Mouse (Mus musculus) liver (tissue): Measurements from ENCODE around the gene Faf1.
"Not testable (repeated sequence)": the region's sequence is repeated elsewhere in the genome, so short reads cannot be mapped to it uniquely, and the experiment has no call there.

Experiments used
- DNase-seq: peaks from one replicate; pipeline ENCODE4 v3.0.0-alpha.2; 2020; ENCODE audit warnings: mixed read lengths

Gene Faf1

DNA sequence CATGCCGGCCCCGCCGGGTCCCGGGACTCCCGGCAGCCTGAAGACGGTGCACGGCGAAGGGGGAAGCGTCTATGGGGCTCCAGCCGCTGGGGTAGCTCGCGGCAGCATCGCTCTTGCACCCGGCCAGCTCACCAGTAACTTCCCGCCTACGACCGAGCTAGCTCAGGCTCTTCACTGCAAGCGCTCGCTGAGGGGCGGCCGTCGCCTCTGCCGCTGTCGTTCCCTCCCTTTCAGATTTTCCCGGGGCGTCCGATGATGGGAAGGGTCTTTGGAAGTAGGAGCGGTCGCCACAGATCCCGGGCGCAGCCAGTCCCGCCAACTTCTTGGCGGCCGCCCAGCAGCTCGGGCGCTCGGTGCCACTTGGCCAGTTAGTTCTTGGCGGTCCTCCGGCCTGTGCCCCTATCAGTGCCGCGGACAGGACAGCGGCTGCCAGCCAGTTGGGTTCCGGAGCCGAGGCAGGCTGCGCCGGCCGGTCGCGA is 10.4 kb upstream of the Faf1 start:
- DNase-seq: peak; percentile 65

- peak; percentile 92 for DNase-seq
Observed at GRCm38 (mm10) chr4:109666461-109667269, 9.7 kb upstream of the Faf1 start, which contains the start of gene Cdkn2c. TSS of gene Cdkn2c (minus strand) at chr4:109667189.

GRCm38 (mm10) chr4:109667518-109667917 is 8.9 kb upstream of the Faf1 start:
- DNase-seq: no peak

DNA sequence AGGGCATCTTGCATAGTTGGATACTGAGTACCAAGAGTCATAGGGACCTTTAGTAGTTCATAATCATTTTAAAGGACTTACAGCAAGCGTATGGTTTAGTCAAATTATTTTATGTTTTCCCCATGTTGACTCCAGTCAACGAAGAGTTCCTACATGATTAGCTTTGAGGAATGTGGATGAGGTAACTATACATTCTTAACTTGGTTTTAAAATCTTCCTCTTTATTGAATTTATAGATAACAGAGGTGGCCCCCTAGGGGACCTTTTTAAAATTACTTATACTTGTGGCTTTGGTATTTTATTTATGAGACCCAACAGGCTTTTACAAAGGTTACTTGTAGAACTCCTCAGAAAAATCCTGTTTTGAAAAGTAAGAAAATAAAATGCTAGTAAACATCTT is 6.2 kb upstream of the Faf1 start:
- DNase-seq: no peak

DNA sequence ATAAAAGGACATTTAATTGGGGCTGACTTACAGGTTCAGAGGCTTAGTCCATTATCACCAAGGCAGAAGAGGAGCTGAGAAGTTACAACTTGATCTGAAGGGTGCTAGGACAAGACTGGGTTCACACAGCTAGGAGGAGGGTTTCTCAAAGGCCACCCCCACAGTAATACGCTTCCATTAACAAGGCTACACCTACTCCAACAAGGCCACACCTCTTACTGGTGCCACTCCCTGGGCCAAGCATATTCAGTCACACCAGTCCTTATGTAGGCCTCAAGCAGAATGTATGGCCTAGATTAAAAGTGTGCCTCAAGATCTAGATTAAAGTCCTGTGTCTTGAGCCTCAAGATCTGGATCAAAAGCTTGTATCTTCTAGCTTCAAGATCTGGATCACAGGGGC is 4.4 kb upstream of the Faf1 start:
- DNase-seq: peak; percentile 23

- no peak for DNase-seq
Observed at GRCm38 (mm10) chr4:109674097-109674496, 2.3 kb upstream of the Faf1 start.

DNA sequence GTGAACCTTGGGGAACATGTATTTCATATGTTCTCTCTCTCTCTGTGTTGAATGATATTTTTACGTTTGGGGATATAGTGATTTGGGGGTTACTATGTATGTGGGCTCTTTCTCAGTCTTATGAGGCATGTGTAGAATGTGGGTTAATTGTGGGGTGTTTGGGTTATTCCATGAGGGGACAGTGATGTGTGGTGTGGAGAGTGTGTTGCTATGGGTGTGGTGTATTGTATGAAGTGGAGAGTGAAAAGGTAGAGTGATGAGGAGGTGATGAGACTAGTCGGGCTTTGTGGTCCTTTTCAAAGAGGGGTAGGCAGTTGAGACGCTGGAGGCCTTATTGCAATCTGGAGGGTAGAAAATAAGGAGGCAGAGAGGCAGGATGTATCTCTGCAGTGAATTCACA is 833 bp downstream of the Faf1 start:
- DNase-seq: no peak

GRCm38 (mm10) chr4:109683561-109683960 is 7.2 kb downstream of the Faf1 start:
- DNase-seq: no peak

DNA sequence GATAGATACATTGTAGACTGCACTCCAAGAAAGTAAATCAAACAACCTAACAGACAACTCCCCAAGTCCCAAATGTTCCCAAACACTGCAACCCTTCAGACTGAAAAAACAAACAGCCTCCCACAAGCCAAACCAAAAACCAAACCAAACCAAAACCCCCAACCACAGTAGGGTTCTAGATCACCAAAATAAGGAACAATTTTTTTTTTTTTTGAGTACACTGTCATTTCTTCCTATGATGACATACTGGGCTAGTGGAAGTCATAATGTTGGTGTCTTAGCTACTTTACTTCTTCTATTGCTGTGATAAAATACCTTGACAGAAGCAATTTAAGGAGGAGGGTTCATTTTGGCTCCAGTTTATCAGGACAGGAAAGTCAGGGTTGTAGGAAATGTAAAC is 16.3 kb downstream of the Faf1 start:
- DNase-seq: no peak

GRCm38 (mm10) chr4:109700727-109701126 is 24.3 kb downstream of the Faf1 start:
- not testable (repeated sequence) for DNase-seq

GRCm38 (mm10) chr4:109703568-109703967 is 27.2 kb downstream of the Faf1 start:
- no peak for DNase-seq

DNA sequence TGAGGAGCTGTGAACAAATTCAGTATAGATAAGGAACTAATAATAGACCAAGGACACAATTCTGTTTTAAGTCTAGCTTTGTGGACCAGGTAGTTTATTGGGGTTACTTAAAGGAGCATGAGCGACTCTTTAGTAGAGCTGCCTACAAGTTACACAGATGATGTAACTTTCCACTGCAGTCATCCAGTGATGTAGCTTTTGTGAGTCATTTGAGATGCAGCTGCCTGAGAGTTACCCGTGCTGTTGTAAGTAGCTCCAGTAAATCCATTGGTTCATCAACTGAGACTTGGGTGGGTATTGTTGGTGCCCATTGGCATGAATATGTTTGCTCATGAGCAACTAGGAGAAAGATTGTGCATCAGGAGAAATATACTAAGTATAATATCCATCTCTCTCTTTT is 29.0 kb downstream of the Faf1 start:
- no peak for DNase-seq

DNA sequence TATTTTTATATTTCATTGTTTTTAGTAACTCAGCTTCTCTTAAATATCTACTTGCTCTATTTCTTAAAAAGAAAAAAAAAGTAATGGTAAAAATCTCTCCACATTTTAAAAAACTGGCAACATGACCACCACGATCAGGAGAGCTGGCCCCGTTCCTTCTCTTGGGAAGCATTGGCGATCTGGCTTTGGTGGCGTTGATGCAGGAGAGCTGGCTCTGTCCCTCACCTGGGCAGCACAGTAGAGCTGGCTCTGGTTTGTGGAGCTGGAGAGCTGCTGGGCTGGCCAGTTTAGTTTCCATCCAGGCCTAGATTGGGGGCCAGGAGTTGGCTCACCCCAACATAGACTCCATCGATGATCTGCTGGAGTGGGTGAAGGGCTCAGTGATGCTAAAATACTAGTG is 42.9 kb downstream of the Faf1 start:
- DNase-seq: no peak

GRCm38 (mm10) chr4:109729281-109729680 is 52.9 kb downstream of the Faf1 start:
- peak; percentile 17 for DNase-seq

DNA sequence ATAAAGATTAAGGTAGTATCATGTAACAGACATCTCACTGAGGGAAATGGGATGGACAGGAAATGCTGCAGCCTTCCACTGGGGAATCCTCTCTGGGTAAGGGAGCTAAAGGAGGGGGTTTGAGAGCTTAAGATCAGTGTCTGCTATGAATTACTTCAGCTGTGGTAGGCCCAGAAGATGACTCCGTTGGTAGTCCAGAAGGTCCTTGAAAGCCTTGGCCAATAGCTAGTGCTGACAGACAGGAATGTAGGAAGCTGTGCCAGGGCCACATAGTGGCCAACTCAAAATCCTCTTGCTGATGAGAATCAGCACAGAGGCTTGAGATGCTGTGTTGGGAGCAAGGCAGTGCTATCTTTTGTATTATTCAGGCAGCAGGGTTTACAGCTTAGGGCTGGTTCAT is 59.4 kb downstream of the Faf1 start:
- DNase-seq: no peak

- DNase-seq: no peak
Observed at GRCm38 (mm10) chr4:109743984-109744383, 67.6 kb downstream of the Faf1 start.

DNA sequence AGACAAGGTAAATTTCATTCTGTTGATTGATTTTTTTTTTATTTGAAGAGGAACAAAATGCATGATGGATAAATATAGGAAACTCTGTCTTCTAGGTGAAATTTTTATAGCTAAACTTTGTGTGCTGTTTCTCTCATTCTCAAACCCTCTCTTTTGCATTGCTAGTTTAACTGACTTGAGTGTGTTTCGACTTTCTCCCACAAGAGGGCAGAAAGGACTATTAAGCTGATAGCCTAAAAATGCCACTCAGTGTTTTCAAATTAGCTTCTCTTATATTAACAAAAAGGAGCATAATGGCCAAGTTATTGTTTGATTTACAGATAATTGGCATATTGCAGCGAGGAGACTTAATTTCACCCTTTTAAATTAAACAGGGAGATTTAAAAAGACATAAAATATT is 82.6 kb downstream of the Faf1 start:
- DNase-seq: no peak

GRCm38 (mm10) chr4:109759901-109760300 is 83.5 kb downstream of the Faf1 start:
- DNase-seq: no peak

- no peak for DNase-seq
Observed at GRCm38 (mm10) chr4:109760501-109760900, 84.1 kb downstream of the Faf1 start.

DNA sequence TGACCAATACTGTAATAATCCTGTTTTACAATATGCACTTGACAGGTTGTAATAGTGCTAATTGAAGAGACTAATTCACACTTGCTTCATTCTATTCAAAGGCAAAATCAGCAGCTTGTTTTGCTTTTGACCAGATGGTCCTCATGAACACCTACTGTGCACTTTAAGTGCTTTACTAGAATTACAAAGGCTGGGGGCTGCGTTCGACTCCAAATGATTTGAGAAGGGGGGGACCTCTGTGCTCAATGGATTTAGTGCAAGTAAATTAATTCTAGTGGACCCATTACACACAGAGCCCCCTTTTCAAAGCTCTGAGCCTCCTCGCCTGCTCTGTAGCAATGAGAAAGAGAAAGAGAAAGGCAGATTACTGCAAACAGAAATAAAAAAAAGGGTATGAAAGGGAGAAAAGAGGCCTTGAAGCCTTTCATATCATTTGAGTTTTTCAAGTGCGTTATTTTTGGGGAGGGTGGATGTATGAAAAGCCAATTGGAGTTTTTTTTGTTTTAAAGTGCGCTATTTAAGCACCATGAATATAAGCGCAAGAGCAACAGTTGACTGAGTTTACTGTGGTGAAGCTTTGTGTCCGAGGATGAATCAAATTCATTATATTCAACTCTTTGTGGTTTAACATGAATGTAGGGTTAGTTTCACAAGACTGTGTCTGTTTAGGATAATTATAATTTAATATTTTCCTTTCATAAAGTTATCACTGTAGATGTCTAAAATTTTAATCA is 86.5 kb downstream of the Faf1 start:
- DNase-seq: no peak

DNA sequence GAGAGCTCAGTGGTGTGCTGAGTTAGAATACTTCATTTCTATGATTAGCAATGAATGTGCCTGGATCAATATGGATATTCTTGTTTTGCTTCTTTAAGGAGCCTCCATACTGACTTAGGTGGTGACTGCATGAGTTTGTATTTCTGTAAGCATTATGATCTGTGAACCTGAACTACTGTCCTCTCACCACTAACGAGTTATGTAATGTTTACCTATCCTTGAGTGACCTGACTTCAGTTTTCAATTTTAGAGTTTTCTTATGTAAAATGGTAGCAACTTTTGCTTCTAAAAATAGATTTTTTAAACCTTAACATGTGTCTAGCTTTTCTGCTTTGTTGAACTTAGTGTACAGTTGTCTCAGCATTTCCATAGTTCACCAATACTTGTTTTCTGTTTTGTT is 92.7 kb downstream of the Faf1 start:
- no peak for DNase-seq

DNA sequence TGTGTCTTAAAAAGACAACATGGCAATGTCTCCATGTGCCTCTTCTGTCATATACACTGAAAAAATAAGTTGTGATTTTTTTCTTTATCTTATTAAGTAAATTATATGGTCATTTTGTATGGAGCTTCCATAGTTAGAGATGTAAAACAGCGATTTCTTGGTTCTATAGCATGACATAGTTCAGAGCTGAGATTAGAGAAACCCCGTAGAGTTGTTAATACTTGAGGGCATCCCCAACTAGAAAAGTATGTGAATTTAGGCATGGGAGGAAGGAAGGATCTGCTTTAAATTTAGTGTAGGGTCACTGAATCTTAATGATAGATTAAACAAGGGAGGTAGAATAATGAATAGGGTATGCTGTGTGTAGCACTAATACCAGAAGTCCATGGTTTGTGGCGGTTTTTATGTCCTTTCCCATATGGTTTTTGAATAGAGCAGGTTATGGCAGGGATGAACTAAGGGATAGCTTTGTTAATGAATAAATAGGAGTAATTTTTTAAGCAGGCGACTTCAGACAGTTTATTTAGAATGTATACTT is 106.3 kb downstream of the Faf1 start:
- DNase-seq: no peak

DNA sequence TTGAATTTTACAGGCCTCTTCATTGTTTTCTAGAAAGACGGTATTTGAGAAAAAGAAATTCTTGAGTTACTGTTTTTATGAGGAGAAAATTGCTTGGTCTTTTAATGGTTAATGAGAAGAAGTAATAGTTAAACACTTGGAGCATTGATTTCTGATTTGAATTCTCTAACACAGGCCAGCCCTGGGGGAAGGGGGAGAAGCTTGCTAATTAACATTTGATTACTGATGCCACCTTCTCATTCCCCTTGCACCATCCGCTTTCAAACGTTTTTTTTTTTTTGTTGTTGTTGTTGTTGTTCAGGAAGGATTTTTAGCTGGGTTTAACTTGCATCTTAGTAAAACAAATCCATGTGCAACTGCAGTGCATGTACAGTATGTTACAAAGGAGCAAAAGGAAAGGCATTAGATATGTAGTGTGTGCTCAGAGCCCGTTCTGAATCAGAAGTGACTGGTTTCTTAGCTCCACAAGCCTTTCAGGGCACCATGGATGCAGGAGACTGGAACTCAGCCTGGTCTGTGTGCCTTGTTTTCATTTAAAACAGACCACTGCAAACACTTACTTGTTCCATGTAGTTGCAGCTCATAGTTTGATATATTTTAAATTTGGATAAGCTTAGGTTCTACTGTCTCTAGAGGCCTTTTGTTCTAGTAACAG is 113.1 kb downstream of the Faf1 start:
- DNase-seq: no peak
